Mouse (Mus musculus) cerebellum, adult 11 months (tissue): ENCODE measurements around the gene Mcm9.
"Not testable (repeated sequence)": the region's sequence is repeated elsewhere in the genome, so short reads cannot be mapped to it uniquely, and the experiment has no call there.

ENCODE experiments used
- DNase-seq: peaks from one replicate; pipeline ENCODE4 v3.0.0; 2022

The Mcm9 gene

DNA sequence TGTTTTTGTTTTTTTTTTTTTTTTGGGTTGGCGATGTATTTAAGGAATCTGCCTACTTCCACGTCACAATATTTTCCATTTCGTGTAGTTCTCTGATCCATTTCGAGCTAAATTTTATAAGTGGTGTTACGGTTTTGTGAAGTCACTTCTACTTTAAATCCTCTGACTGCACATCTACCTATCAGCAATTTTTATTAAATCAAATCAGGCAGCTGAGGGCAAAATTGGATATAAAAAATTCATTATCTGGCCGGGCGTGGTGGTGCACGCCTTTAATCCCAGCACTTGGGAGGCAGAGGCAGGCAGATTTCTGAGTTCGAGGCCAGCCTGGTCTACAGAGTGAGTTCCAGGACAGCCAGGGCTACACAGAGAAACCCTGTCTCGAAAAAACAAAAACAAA, at the start of gene Mcm9:
TSS of gene Mcm9 (minus strand) at position 101 of the 400 bp plus-strand sequence.
- not testable (repeated sequence) for DNase-seq

GRCm38 (mm10) chr10:53661788-53662187, 31.5 kb upstream of the Mcm9 start:
- no peak for DNase-seq

DNA sequence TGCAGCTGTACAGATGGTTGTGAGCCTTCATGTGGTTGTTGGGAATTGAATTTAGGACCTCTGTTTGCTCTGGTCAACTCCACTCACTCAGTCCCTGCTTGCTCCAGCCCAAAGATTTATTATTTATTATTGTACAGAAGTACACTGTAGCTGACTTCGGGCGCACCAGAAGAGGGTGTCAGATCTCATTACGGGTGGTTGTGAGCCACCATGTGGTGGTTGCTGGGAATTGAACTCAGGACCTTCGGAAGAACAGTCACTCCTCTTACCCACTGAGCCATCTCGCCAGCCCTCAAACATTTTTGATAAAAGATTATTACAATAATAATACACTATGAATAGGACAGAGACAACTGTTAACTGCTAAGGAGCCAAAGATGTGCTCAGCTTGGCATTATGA, 24.0 kb upstream of the Mcm9 start:
- DNase-seq, result not testable (repeated sequence)

GRCm38 (mm10) chr10:53650683-53651082, 20.4 kb upstream of the Mcm9 start:
- no peak for DNase-seq

DNA sequence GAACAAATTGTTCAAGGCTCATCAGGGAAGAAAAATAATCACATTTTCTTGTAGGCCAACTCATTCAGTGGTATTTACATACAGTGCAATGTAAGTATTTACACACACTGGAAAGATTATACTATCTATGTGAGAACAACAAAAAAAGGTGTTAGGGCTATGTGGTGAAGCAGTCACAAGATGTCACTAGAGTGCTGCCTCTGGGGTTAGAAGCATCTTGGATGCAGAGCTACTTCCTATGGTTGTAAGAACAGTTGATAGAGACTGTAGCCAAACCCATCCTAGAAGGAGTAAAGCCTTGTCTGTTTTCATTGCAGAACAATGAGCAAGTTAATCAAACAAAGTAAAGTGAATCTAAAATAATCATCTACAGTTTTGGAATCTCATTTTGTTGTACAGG, 11.3 kb upstream of the Mcm9 start:
- no peak for DNase-seq

DNA sequence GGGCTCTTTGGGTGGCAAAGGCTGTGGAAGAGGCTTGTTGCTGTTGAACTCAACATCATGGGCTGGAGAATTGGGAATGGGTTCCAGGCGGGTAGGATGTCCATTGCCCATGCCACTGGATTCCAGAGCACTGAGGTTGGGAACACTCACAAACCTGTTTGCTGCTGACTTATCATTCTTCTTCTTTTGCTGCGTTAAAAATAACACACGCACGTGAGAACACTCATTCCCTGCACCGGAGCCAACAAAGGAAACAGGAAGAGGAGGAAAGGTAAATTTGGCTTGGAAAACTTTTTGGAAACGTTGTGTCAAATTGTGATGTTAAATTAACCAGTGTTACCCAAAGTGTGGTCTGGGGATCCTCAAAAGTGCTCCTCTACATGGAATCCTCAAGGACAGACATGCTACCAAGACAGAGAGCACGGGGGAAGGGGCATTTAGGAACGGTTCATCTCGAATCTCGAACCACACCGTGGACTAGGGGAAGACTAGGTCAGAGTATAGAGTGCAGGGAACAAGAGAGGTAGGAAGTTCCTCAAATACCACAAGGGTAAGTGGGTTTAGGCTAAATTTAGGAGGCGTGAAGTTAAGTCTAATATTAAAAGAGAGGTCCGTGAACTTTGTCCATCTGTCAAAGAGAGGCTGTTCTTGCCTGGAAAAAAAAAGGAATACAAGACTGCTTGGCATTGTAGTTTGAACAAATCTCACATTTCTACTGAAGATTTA, 5.2 kb upstream of the Mcm9 start:
- no peak for DNase-seq

DNA sequence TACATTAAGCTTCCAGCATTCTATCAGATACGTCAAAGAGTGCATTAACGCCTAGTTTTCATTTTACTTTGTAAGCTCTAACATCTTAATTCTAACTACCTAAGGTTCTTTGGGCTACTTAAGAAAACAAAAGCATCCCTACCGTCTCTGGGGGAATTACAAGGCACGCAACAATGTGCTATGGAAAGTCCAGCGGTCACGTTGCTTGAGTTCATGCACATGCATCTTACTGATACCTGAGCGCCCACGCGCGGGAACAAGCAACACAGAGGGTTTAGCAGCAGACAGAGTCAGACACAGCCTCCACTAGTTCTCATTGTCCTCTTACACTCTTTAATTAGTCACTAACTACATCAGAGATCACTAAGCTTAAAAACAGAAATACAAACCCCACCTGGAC, 3.9 kb upstream of the Mcm9 start:
- no peak for DNase-seq

DNA sequence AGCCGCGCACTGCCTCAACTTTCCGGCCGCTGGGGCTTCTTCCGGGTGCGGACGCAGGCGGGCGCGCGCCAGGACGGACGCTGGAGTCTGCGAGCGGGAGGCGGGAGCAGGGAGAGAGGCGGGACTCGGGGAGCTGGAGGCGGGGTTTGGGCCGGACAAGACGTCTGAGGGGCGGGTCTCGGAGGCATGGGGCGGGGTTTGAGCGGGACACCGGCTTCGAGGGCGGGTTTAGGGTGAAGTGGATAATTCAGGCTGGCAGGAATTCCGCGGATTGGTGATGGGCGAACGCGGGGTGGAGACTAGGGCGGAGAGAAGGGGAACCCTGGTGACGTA, 355 bp downstream of the Mcm9 start:
- peak; percentile 97 for DNase-seq

DNA sequence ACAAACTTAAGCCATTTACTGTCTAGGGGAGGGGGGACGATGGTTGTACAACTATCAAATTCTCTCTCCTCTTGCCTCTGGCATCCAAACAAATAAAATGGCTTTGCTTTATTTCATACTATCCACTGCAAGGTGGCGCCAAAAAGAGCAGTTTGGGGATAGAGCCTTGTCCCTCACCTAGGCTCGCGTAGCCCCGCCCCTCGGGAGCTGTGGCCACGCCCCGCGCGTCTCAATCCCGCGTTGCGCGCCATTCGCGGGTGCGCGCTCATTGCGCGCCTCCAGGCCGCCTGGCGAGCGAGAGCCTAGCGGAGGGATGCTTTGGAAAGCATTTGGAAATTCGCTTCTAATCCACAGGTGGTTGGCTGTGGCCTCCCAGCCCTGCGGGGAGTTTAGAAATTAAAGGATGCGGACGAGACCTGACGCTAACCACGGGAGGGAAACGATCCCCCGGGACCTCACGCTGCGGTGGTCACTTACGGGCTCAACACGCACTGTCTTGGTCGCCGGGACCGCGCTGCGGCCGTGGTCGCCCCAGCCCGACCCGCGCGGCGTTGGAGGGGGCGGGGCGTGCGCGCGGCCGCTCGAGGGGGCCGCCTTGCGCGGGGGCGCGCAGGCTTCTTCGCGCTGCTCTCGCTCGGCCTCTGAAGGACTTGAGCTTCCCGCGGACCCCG, 857 bp downstream of the Mcm9 start:
- peak; percentile 98 for DNase-seq

GRCm38 (mm10) chr10:53615850-53616616, 14.2 kb downstream of the Mcm9 start:
- DNase-seq, result no peak

DNA sequence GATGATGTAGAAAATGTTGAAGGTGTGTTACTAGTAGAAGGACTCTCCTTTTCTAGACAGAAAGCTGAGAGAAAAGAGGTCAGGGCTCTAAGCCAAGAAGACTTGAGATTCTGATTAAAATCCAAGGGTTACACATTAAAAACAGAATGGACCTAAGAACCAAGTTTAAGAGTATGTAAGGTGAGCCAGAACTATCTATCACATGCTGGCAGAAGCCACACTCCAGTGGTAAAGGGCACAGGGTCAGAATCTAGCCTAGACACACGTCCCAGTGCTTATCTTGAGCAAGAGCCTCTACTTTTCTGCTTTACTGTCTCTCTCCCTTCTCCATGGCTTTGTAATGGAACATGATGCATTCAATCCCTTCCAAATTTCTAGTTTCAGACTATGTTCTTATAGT, 16.3 kb downstream of the Mcm9 start:
- DNase-seq, result no peak

GRCm38 (mm10) chr10:53612172-53612571, 18.1 kb downstream of the Mcm9 start:
- DNase-seq, result peak; percentile 68

DNA sequence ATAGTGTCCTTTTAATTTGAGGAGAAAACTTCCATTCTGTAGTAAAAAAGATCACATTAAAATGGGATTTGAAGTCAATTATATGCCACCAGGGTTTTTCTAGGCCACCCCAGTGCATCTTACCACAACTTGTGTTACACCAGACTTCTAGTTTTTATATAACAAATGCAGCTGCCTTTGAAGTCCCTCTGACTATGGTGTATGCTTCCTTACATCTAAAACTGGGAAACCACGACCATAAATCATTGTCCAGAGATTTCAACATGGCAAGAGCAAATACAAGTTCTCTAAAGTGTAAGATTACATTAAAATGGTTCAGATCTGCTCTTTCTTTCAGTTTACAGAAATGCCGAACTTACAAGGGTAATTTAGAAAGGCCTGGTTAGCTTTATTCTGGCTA, 22.0 kb downstream of the Mcm9 start:
- DNase-seq, result no peak

DNA sequence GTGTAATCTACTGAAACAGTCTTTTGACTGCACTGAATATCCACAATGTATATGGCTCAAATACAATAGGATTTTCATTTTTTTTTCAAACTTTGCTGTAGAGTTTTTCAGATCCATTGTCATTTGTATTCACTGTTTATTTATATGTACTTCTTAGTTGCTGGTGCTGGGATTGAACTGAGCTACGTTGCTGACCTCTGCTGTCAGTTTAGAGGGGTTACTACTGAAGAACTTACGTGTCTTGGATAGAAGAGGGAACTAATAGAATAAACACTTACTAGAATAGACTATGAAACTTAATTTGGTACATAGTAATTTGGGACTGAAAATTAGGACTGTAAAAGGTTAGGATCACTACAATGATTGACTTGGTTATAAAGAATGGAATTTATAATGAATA, 24.9 kb downstream of the Mcm9 start:
- DNase-seq, result no peak

DNA sequence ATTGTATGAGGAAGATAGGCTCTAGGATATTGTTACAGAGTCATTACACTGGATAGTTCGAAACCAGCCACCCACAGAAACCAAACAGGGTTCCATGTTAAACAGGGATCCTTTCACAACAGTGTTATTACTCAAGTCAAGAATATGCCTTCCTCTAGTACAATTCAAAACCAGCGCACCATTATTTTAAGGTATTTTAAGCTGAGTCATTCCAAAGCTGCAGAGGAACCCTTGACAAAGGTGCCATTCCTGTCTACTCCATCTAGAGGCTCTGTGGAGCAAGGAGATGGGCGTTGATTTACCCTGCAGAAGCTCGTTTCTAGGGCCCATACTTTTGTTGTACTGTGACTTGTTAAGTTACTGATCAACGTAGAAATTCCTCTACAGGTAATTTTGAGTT, 31.4 kb downstream of the Mcm9 start:
- DNase-seq, result no peak

- no peak for DNase-seq
Measured at GRCm38 (mm10) chr10:53597121-53597881, 32.9 kb downstream of the Mcm9 start.

DNA sequence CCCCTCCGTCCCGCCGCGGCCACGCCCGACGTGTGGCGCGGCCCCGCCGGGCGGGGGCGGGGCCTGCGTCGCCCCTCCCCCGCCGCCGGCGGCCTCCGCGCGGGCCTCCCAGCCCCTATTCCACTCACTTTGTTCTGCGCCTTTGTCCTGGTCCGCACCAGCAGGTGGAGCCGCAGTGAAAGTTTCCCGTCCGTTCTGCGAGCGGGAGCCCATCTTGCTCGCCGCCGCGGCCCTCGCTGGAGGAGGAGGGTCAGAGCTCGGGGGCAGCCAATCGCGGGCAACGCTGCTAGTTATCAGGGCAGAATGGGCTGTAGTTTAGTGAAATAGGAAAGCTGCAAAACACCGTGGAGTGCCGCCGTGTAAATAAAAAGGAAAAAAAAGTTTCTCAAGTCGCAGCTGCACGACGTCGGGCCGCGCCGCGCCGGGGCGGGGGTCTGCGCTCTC, 33.5 kb downstream of the Mcm9 start, which contains the start of gene Asf1a:
TSS of gene Asf1a (plus strand) at position 81 of the 444 bp plus-strand sequence.
- peak; percentile 96 for DNase-seq

GRCm38 (mm10) chr10:53595744-53596676, 34.2 kb downstream of the Mcm9 start:
- DNase-seq, result peak; percentile 80

- no peak for DNase-seq
Measured at GRCm38 (mm10) chr10:53585777-53586176, 44.5 kb downstream of the Mcm9 start.

GRCm38 (mm10) chr10:53581087-53581486, 49.2 kb downstream of the Mcm9 start:
- DNase-seq, result peak; percentile 9

DNA sequence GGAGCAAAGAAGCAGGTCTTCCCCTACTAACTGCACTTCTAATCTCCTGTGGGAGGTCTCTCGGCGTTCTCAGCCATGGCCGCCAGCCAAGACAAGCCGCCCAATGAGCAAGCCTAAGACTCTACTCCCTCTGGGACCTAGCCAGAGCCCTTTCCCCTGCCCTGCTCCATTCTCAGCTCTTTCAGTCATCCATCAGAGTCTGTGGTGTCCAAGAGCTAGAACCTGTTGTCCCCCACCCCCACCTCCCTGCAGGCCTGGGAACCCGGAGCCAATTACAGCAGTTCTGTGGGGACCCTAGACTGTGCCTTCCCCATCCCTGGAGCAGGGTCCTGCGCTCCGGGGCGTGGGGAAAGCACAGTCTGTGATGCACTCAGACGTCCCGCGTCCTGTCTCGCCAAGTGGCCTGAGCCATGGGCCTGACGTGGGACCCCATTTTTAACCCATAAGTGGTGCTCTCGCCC, 49.6 kb downstream of the Mcm9 start:
- DNase-seq, result peak; percentile 38

GRCm38 (mm10) chr10:53580137-53580536, 50.1 kb downstream of the Mcm9 start:
- no peak for DNase-seq
